Mouse (Mus musculus): ENCODE measurements around the gene Cryzl1.

- no peak for TF ChIP-seq CTCF (IDR thresholded peaks at IDR 0.05)
- TF ChIP-seq EP300 (IDR thresholded peaks at IDR 0.05; ENCODE audit: insufficient read depth, low read depth, low read length): no peak
These were observed 32.4 kb upstream of the Cryzl1 start for GRCm38 (mm10) chr16:91761202-91761601.
